Mouse (Mus musculus): ENCODE results near the gene Nomo1. TPM values are rescaled to one million over a fixed set of nuclear protein-coding genes. Genes with fewer than 3 reads are reported as not detected.
A peak's percentile ranks its signal among the peaks of the same experiment; 100 is the strongest.

Gene Nomo1
- polyA plus RNA-seq, 1 experiment from 2014 or later: 36.0 TPM

DNA sequence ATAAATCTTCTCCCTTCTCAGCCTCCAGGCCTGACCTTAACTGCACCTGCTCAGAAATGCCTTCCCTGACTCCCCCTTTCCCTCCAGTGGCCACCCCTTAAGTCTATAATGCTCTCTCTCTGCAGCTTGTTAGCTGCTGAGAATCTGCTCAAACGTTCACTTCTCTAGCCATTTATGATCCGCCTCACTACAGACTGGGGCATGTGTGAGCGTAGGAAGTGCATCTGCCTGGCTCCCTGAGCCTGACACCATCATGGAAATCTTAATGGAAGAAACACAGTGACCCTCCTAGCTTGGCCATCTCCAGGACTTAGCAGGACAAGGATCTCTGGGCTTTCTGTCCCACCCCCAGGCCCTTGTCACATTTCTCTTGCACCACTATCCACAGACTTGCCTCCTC, 76.6 kb downstream of the Nomo1 start:
- no peaks in the 10 kb centered on the region for H3K9me3 ChIP-seq
- no peak overlapping the region for H3K9ac ChIP-seq
- WGBS: 71% methylated on average over 3 of the region's 3 CpGs
- H3K27me3 ChIP-seq: no peaks in the 10 kb centered on the region
- no peak overlapping the region for H3K4me3 ChIP-seq
- H3K4me1 ChIP-seq (replicated peaks): peaks cover 27% of the 10 kb centered on the region
- no peak for ATAC-seq (ENCODE audit: low read depth)
- H3K27ac ChIP-seq (replicated peaks): no peak overlapping the region
- H3K4me2 ChIP-seq: no peak overlapping the region
- H3K36me3 ChIP-seq: no peaks in the 10 kb centered on the region

- ATAC-seq (ENCODE audit: low read depth): no peak
- Histone ChIP-seq H3K36me3 (no peaks in the 10 kb centered on the region), H3K4me3 (no peak overlapping the region), H3K9ac (no peak overlapping the region), H3K9me3 (no peaks in the 10 kb centered on the region), H3K27me3 (no peaks in the 10 kb centered on the region), H3K4me2 (no peak overlapping the region), H3K27ac (replicated peaks) (no peak overlapping the region), H3K4me1 (replicated peaks) (peaks cover 26% of the 10 kb centered on the region)
- WGBS: 75% methylated on average over 15 of the region's 15 CpGs
These were observed 77.8 kb downstream of the Nomo1 start for GRCm38 (mm10) chr7:46111212-46111817.

DNA sequence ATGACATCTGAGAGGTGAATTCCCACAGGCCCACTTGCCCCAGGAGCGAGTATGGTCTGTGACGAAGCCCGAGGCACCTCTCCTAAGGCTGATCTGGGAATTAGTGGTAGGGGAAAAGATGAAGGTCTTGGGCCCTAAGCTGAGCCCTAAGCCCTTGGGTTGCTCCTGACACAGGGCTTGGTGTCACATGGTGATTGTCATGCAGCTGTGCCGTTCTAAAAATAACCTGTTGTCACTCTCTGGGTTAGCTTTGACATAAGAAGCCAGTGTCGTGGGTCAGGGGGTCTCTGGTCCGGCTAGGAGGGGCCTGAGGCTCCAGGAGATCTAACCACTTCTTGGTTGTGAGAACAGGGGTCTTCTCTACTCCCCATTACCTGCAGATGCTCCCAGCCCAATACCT, 78.4 kb downstream of the Nomo1 start:
- peaks cover 26% of the 10 kb centered on the region for H3K4me1 ChIP-seq (replicated peaks)
- no peaks in the 10 kb centered on the region for H3K27me3 ChIP-seq
- no peak overlapping the region for H3K27ac ChIP-seq (replicated peaks)
- no peak for ATAC-seq (ENCODE audit: low read depth)
- H3K4me2 ChIP-seq: no peak overlapping the region
- H3K9ac ChIP-seq: no peak overlapping the region
- 75% methylated on average over 6 of the region's 6 CpGs for WGBS
- no peaks in the 10 kb centered on the region for H3K9me3 ChIP-seq
- no peaks in the 10 kb centered on the region for H3K36me3 ChIP-seq
- no peak overlapping the region for H3K4me3 ChIP-seq

GRCm38 (mm10) chr7:46113435-46113834, 79.9 kb downstream of the Nomo1 start:
- Histone ChIP-seq H3K4me1 (replicated peaks) (peaks cover 26% of the 10 kb centered on the region), H3K4me2 (no peak overlapping the region), H3K9ac (peak overlapping the region; percentile 31; the same call in 1 of the 2 replicates), H3K27me3 (no peaks in the 10 kb centered on the region), H3K9me3 (no peaks in the 10 kb centered on the region), H3K27ac (replicated peaks) (peak overlapping the region; percentile 38; the same call in 1 of the 2 replicates), H3K36me3 (no peaks in the 10 kb centered on the region), H3K4me3 (no peak overlapping the region)
- 48% methylated on average over 3 of the region's 3 CpGs for WGBS
- ATAC-seq (ENCODE audit: low read depth): 0 out of 2 replicates have a peak, but pooled peaks have one; percentile 20

GRCm38 (mm10) chr7:46116118-46116581, 82.7 kb downstream of the Nomo1 start:
- no peak for ATAC-seq (ENCODE audit: low read depth)
- 75% methylated on average over 10 of the region's 10 CpGs for WGBS

GRCm38 (mm10) chr7:46117035-46117434, 83.5 kb downstream of the Nomo1 start:
- peaks cover 26% of the 10 kb centered on the region for H3K4me1 ChIP-seq (replicated peaks)
- no peak overlapping the region for H3K27ac ChIP-seq (replicated peaks)
- no peaks in the 10 kb centered on the region for H3K36me3 ChIP-seq
- H3K9me3 ChIP-seq: no peaks in the 10 kb centered on the region
- ATAC-seq (ENCODE audit: low read depth): no peak
- H3K9ac ChIP-seq: no peak overlapping the region
- 96% methylated on average over 16 of the region's 16 CpGs for WGBS
- no peaks in the 10 kb centered on the region for H3K27me3 ChIP-seq
- H3K4me3 ChIP-seq: no peak overlapping the region
- H3K4me2 ChIP-seq: no peak overlapping the region

More at GRCm38 (mm10) chr7:46116118-46116581, 82.7 kb downstream of the Nomo1 start:
- Histone ChIP-seq H3K27me3 (no peaks in the 10 kb centered on the region), H3K4me2 (no peak overlapping the region), H3K4me1 (replicated peaks) (peaks cover 26% of the 10 kb centered on the region), H3K36me3 (no peaks in the 10 kb centered on the region), H3K9me3 (no peaks in the 10 kb centered on the region), H3K9ac (no peak overlapping the region), H3K4me3 (no peak overlapping the region), H3K27ac (replicated peaks) (no peak overlapping the region)

DNA sequence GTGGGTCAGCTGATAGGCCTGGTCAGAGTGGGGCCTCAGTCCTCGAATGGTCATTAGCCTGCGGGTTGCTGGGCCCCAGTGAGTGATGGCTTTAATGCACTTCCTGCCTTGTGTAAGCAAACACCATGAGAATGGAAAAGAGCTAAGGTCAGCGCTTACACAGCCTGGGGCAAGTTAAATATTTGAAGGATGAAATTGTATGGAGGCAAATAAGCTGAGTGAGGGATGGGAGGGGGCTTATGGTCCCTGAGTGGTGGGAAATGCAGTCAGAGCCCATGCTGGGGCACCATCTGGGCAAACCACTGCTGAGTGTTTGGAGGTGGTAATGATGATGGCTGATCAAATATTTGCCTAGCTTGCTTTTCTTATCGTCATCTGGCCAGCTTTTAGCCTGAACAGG, 89.5 kb downstream of the Nomo1 start:
- no peak overlapping the region for H3K4me2 ChIP-seq
- H3K27ac ChIP-seq (replicated peaks): no peak overlapping the region
- no peak overlapping the region for H3K4me3 ChIP-seq
- H3K9ac ChIP-seq: no peak overlapping the region
- peaks cover 17% of the 10 kb centered on the region for H3K4me1 ChIP-seq (replicated peaks)
- ATAC-seq (ENCODE audit: low read depth): no peak
- no peaks in the 10 kb centered on the region for H3K36me3 ChIP-seq
- H3K27me3 ChIP-seq: 0 out of 2 replicates have a peak, but pooled peaks cover 5% of the 10 kb centered on the region
- 52% methylated on average over 4 of the region's 4 CpGs for WGBS
- H3K9me3 ChIP-seq: peaks cover 5% of the 10 kb centered on the region; the same call in 1 of the 2 replicates

GRCm38 (mm10) chr7:46124460-46124859, 91.0 kb downstream of the Nomo1 start:
- Histone ChIP-seq H3K9ac (no peak overlapping the region), H3K27ac (replicated peaks) (no peak overlapping the region), H3K4me1 (replicated peaks) (peaks cover 30% of the 10 kb centered on the region), H3K4me3 (no peak overlapping the region), H3K36me3 (no peaks in the 10 kb centered on the region), H3K9me3 (peaks cover 5% of the 10 kb centered on the region; the same call in 1 of the 2 replicates), H3K27me3 (0 out of 2 replicates have a peak, but pooled peaks cover 5% of the 10 kb centered on the region), H3K4me2 (no peak overlapping the region)
- no peak for ATAC-seq (ENCODE audit: low read depth)
- 75% methylated on average over 6 of the region's 6 CpGs for WGBS

- peaks cover 35% of the 10 kb centered on the region for H3K4me1 ChIP-seq (replicated peaks)
- no peaks in the 10 kb centered on the region for H3K36me3 ChIP-seq
- no peak overlapping the region for H3K9ac ChIP-seq
- no peak for ATAC-seq (ENCODE audit: low read depth)
- 0 out of 2 replicates have a peak, but pooled peaks cover 11% of the 10 kb centered on the region for H3K27me3 ChIP-seq
- no peak overlapping the region for H3K27ac ChIP-seq (replicated peaks)
- no peak overlapping the region for H3K4me2 ChIP-seq
- WGBS: 91% methylated on average over 11 of the region's 11 CpGs
- no peak overlapping the region for H3K4me3 ChIP-seq
- peaks cover 5% of the 10 kb centered on the region; the same call in 1 of the 2 replicates for H3K9me3 ChIP-seq
These were observed 91.8 kb downstream of the Nomo1 start for GRCm38 (mm10) chr7:46125340-46125739.

DNA sequence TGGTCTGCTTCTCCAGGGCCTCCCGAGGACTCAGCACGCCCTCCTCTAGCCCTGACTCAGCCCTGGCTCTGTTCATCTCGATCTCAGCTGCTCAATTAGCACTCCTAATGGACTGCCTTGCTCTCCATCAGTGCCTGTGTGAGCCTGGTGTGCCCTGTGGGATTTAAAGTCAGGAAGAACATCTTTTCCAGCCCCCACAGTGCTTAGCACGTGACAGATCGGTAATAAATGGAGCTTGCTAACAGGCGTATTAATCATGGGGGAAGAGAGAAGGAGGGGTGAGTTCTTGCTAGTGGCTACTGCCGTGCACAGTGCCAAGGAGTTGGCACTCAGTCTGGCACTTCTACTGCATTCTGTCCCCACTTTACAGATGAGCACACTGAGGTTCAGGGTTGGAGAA, 94.7 kb downstream of the Nomo1 start:
- H3K27me3 ChIP-seq: peaks cover 15% of the 10 kb centered on the region; the same call in 1 of the 2 replicates
- H3K9me3 ChIP-seq: no peaks in the 10 kb centered on the region
- peaks cover 47% of the 10 kb centered on the region for H3K4me1 ChIP-seq (replicated peaks)
- H3K4me3 ChIP-seq: no peak overlapping the region
- 0 out of 2 replicates have a peak overlapping the region, but pooled peaks have one; percentile 9 for H3K9ac ChIP-seq
- peak; percentile 75 for ATAC-seq (ENCODE audit: low read depth)
- H3K4me2 ChIP-seq: no peak overlapping the region
- 14% methylated on average over 7 of the region's 7 CpGs for WGBS
- H3K36me3 ChIP-seq: no peaks in the 10 kb centered on the region
- H3K27ac ChIP-seq (replicated peaks): peak overlapping the region; percentile 68

GRCm38 (mm10) chr7:46129463-46130179, 96.1 kb downstream of the Nomo1 start:
- Histone ChIP-seq H3K4me2 (no peak overlapping the region), H3K27ac (replicated peaks) (no peak overlapping the region), H3K27me3 (peaks cover 18% of the 10 kb centered on the region; the same call in 1 of the 2 replicates), H3K4me1 (replicated peaks) (peaks cover 53% of the 10 kb centered on the region), H3K36me3 (no peaks in the 10 kb centered on the region), H3K9ac (no peak overlapping the region), H3K4me3 (no peak overlapping the region), H3K9me3 (no peaks in the 10 kb centered on the region)
- no peak for ATAC-seq (ENCODE audit: low read depth)
- 43% methylated on average over 7 of the region's 7 CpGs for WGBS

GRCm38 (mm10) chr7:46130723-46131122, 97.2 kb downstream of the Nomo1 start:
- peaks cover 18% of the 10 kb centered on the region; the same call in 1 of the 2 replicates for H3K27me3 ChIP-seq
- no peaks in the 10 kb centered on the region for H3K9me3 ChIP-seq
- peaks cover 54% of the 10 kb centered on the region for H3K4me1 ChIP-seq (replicated peaks)
- WGBS: 64% methylated on average over 7 of the region's 7 CpGs
- no peak overlapping the region for H3K27ac ChIP-seq (replicated peaks)
- no peaks in the 10 kb centered on the region for H3K36me3 ChIP-seq
- no peak overlapping the region for H3K4me3 ChIP-seq
- H3K9ac ChIP-seq: no peak overlapping the region
- H3K4me2 ChIP-seq: no peak overlapping the region
- ATAC-seq (ENCODE audit: low read depth): no peak
